Mouse (Mus musculus) cerebellum, adult 2 months (tissue): ENCODE measurements at regions not wholly inside any gene's neighbourhood (a gene's known extent, or its start where the extent isn't known, plus 50 kb on each side); places are given as distances from the start of the nearest gene placed in this dataset.

Experiments used
- CTCF ChIP-seq: fragments of 200-500 bp; IDR thresholded peaks from 2 replicates; pipeline ENCODE4 v1.5.1; 2011; ENCODE audit warnings: low read depth, mild to moderate bottlenecking, control low read depth, low read length, moderate library complexity, borderline replicate concordance; ENCODE audit not compliant: insufficient read depth
- POLR2A ChIP-seq: fragments of 200-500 bp; IDR thresholded peaks from 2 replicates; pipeline ENCODE4 v1.6.1; 2011; ENCODE audit warnings: low read length, control low read depth, borderline replicate concordance; ENCODE audit not compliant: insufficient read depth

DNA sequence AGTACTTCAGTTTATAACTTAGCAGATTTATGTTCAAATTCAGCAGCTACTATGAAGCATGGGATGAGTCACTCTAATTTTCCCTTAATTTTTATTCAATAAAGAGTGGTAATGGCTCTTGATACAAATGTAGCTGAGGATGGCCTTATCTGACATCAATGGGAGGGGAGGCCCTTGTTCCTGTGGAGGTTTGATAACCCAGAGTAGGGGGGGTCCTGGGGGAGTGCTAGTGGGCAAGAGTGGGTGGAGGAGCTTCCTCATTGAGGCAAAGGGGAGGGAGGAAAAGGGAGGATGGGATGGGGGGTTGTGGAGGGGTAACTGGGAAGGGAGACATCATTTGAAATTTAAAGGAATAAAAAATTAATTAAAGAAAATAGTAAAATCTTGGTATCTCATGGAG, 194.3 kb upstream of the Mpped2 start:
- TF ChIP-seq POLR2A (no peak), CTCF (no peak)
